Mouse (Mus musculus): ENCODE measurements at regions not wholly inside any gene's neighbourhood (a gene's known extent, or its start where the extent isn't known, plus 50 kb on each side); places are given as distances from the start of the nearest gene placed in this dataset.

DNA sequence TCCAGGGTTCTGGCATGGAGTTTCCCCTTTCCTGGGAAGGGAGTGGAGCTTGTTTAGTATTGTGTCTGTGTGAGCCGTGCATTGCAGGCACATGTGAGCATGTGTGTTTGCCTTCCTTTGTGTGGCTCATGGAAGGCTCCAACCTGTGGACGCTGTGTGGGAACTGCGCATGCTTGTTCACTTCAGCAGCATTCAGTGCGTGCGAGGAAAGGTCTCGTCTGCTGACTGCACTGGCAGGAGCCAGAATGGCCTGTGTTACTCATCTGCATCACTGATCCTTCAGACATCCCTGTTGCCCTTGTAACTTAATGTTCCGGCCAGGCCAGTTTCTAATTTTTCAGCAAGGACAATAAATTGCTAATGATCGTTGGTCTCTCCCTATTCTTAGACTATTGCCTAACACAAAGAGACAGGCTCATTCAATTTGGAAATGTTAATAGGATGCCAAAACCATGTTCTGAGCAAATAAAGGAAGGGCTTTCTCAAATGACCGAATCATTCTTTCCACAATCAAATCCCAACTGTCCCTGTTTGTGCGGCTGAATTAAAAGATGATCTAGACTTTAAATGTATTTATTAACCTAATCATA lies 167.9 kb upstream of the Npy start:
- WGBS (ENCODE audit: insufficient replicate concordance) = 70% methylated on average over 10 of the region's 10 CpGs
- ATAC-seq (ENCODE audit: insufficient read depth) = no peak
- no peak for DNase-seq (ENCODE audit: low read depth in 3 of 3, low spot score in 3 of 3)

DNA sequence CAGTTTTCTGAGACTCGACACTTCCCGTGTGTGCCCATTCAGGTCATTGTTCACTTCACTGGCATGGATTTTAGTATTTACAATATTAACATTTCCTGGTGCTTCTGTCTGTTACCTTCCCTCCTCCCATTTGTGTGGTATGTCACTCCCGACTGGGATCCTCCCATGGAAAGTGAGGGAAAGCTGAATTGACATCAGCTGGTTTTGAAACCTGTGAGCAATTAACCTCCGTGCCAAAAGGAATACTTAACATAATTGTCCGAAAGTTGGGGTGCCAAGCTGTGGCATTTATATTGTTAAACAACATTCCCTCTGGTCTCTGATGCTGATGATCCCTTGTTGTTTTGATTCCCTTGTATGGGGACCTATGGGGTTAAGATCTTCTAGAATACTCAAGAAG lies 167.3 kb upstream of the Npy start:
- TF ChIP-seq CTCF (IDR thresholded peaks at IDR 0.05; ENCODE audit: low read depth) (no peak), EP300 (IDR thresholded peaks at IDR 0.05; ENCODE audit: low read depth) (no peak)
- no peak for DNase-seq (ENCODE audit: low read depth in 3 of 3, low spot score in 3 of 3)
- Histone ChIP-seq H3K4me3 (ENCODE audit: insufficient read depth in 1 of 2, low read depth in 2 of 2, low read length in 2 of 2) (no peak overlapping the region), H3K9me3 (ENCODE audit: control insufficient read depth, low read length) (no peaks in the 10 kb centered on the region), H3K9ac (replicated peaks) (no peak overlapping the region), H3K27me3 (ENCODE audit: control insufficient read depth, insufficient read depth, low read length) (no peaks in the 10 kb centered on the region), H3K4me2 (ENCODE audit: low read depth) (no peak overlapping the region), H3K27ac (no peak overlapping the region), H3K36me3 (replicated peaks; ENCODE audit: control insufficient read depth, insufficient read depth, low read depth) (no peaks in the 10 kb centered on the region), H3K4me1 (replicated peaks; ENCODE audit: control insufficient read depth in 2 of 2, insufficient read depth in 2 of 2, low read length in 1 of 2) (no peaks in the 10 kb centered on the region)
- 58% methylated on average over 5 of the region's 5 CpGs for WGBS (ENCODE audit: insufficient replicate concordance)
- ATAC-seq (ENCODE audit: insufficient read depth) = no peak

More for the DNA sequence above, 167.9 kb upstream of the Npy start:
- Histone ChIP-seq H3K27ac (no peak overlapping the region), H3K4me2 (ENCODE audit: low read depth) (no peak overlapping the region), H3K27me3 (ENCODE audit: control insufficient read depth, insufficient read depth, low read length) (no peaks in the 10 kb centered on the region), H3K9me3 (ENCODE audit: control insufficient read depth, low read length) (no peaks in the 10 kb centered on the region), H3K4me1 (replicated peaks; ENCODE audit: control insufficient read depth in 2 of 2, insufficient read depth in 2 of 2, low read length in 1 of 2) (no peaks in the 10 kb centered on the region), H3K4me3 (ENCODE audit: insufficient read depth in 1 of 2, low read depth in 2 of 2, low read length in 2 of 2) (no peak overlapping the region), H3K9ac (replicated peaks) (no peak overlapping the region), H3K36me3 (replicated peaks; ENCODE audit: control insufficient read depth, insufficient read depth, low read depth) (no peaks in the 10 kb centered on the region)
- TF ChIP-seq CTCF (IDR thresholded peaks at IDR 0.05; ENCODE audit: low read depth) (no peak), EP300 (IDR thresholded peaks at IDR 0.05; ENCODE audit: low read depth) (no peak)

DNA sequence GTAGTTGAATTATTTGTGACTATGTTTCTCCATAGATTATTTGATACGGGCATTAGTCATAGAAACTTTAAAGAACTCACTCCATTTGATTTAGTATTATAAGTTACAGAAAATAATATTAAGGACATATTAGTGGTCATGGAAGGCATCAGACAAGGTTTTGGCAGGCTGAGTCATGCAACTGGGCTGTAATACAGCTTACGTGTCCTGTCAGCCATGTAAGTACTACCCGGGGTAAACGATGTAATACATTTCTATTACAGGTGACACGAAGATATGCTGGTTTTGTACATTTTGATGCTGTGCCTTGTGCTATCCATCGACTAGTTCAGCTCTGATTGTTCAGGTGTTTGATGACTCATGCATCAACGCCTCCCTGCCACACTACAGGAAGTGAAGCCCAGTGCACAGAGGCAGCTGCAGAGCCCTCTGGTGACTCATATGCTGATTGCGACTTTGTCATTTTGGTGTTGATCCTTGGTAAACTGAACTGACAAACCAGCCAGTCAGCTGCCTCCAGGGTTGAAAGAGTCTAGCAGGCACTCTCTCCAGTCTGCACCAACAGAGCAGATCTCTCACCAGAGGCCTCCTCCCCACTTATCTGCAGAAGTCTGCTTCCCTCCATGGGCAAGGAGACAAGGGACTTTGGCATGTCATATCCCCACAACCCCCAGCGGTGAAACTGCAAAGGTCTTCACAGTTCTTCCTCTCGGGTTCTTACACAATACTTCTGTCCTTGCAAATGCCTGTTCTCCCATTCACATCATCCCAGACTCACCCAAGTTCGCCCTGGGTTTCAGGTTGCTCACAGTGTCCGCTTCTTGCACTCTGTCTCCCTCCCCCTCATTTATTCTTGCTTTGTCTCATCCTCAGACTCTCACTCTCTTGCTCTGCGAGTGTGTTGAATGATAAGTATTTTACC lies 165.9 kb upstream of the Npy start:
- Histone ChIP-seq H3K9ac (replicated peaks) (no peak overlapping the region), H3K36me3 (replicated peaks; ENCODE audit: control insufficient read depth, insufficient read depth, low read depth) (no peaks in the 10 kb centered on the region), H3K4me3 (ENCODE audit: insufficient read depth in 1 of 2, low read depth in 2 of 2, low read length in 2 of 2) (no peak overlapping the region), H3K27ac (no peak overlapping the region), H3K9me3 (ENCODE audit: control insufficient read depth, low read length) (no peaks in the 10 kb centered on the region), H3K27me3 (ENCODE audit: control insufficient read depth, insufficient read depth, low read length) (no peaks in the 10 kb centered on the region), H3K4me1 (replicated peaks; ENCODE audit: control insufficient read depth in 2 of 2, insufficient read depth in 2 of 2, low read length in 1 of 2) (no peaks in the 10 kb centered on the region), H3K4me2 (ENCODE audit: low read depth) (no peak overlapping the region)
- ATAC-seq (ENCODE audit: insufficient read depth) = no peak
- WGBS (ENCODE audit: insufficient replicate concordance) = 41% methylated on average over 13 of the region's 13 CpGs
- peak in 1 of 3 experiments; percentile 22 for DNase-seq (ENCODE audit: low read depth in 3 of 3, low spot score in 3 of 3)
- TF ChIP-seq EP300 (IDR thresholded peaks at IDR 0.05; ENCODE audit: low read depth) (no peak), CTCF (IDR thresholded peaks at IDR 0.05; ENCODE audit: low read depth) (0 out of 2 replicates have a peak, but pooled peaks have one; percentile 10)

DNA sequence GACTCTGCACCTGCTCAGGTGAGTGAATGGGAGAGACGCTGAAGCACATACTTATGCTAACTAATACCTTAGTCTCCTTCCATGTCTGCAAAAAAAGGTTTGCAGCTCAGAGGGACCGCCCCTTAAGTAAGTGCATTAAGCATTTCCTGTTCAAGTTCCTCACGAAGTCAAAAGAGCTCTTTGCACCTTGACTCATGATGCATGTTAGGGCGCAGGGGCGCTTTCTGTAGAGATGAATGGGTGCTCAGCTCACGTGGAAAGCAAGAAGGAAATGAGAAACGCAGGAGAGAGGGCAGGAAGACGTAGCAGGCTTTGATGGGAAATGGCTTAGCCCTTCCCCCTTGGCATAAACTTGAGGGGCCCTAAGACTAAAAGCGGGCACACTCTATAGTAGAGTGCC lies 164.5 kb upstream of the Npy start:
- Histone ChIP-seq H3K9ac (replicated peaks) (no peak overlapping the region), H3K27me3 (ENCODE audit: control insufficient read depth, insufficient read depth, low read length) (no peaks in the 10 kb centered on the region), H3K27ac (no peak overlapping the region), H3K4me1 (replicated peaks; ENCODE audit: control insufficient read depth in 2 of 2, insufficient read depth in 2 of 2, low read length in 1 of 2) (no peaks in the 10 kb centered on the region), H3K4me2 (ENCODE audit: low read depth) (no peak overlapping the region), H3K36me3 (replicated peaks; ENCODE audit: control insufficient read depth, insufficient read depth, low read depth) (no peaks in the 10 kb centered on the region), H3K4me3 (ENCODE audit: insufficient read depth in 1 of 2, low read depth in 2 of 2, low read length in 2 of 2) (no peak overlapping the region), H3K9me3 (ENCODE audit: control insufficient read depth, low read length) (no peaks in the 10 kb centered on the region)
- no peak for TF ChIP-seq EP300 (IDR thresholded peaks at IDR 0.05; ENCODE audit: low read depth)
- TF ChIP-seq CTCF (IDR thresholded peaks at IDR 0.05; ENCODE audit: low read depth) = no peak
- ATAC-seq (ENCODE audit: insufficient read depth) (no peak), DNase-seq (ENCODE audit: low read depth in 3 of 3, low spot score in 3 of 3) (no peak)
- 46% methylated on average over 9 of the region's 9 CpGs for WGBS (ENCODE audit: insufficient replicate concordance)

DNA sequence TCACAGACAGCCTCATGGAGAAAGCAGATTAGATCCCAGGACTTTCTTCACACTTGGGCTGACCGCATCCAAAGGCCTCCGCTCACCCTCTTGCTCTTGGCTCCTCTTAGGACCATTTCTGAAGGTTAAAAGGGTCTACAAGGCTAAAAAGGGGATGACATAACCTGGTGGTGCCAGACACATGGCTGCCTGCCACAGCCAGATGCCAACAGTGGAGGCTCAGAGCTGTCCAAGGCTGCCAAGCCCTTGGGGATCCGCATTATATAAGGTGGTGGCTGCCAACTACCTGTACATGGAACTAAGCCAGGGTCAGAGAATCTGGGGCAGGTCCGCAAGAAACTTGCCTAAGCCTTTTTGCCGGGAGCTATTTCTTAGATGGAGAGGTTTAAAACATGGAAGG lies 151.5 kb upstream of the Npy start:
- Histone ChIP-seq H3K36me3 (replicated peaks; ENCODE audit: control insufficient read depth, insufficient read depth, low read depth) (no peaks in the 10 kb centered on the region), H3K27me3 (ENCODE audit: control insufficient read depth, insufficient read depth, low read length) (no peaks in the 10 kb centered on the region), H3K9me3 (ENCODE audit: control insufficient read depth, low read length) (no peaks in the 10 kb centered on the region), H3K9ac (replicated peaks) (no peak overlapping the region), H3K4me1 (replicated peaks; ENCODE audit: control insufficient read depth in 2 of 2, insufficient read depth in 2 of 2, low read length in 1 of 2) (no peaks in the 10 kb centered on the region), H3K27ac (no peak overlapping the region), H3K4me2 (ENCODE audit: low read depth) (no peak overlapping the region), H3K4me3 (ENCODE audit: insufficient read depth in 1 of 2, low read depth in 2 of 2, low read length in 2 of 2) (no peak overlapping the region)
- TF ChIP-seq CTCF (IDR thresholded peaks at IDR 0.05; ENCODE audit: low read depth) = no peak
- no peak for TF ChIP-seq EP300 (IDR thresholded peaks at IDR 0.05; ENCODE audit: low read depth)
- ATAC-seq (ENCODE audit: insufficient read depth) (no peak), DNase-seq (ENCODE audit: low read depth in 3 of 3, low spot score in 3 of 3) (no peak)
- WGBS (ENCODE audit: insufficient replicate concordance) = 59% methylated on average over 5 of the region's 5 CpGs

Measured in liver, embryonic 14.5 days (tissue).